Mouse (Mus musculus): ENCODE data around the gene Myo3b.

DNA sequence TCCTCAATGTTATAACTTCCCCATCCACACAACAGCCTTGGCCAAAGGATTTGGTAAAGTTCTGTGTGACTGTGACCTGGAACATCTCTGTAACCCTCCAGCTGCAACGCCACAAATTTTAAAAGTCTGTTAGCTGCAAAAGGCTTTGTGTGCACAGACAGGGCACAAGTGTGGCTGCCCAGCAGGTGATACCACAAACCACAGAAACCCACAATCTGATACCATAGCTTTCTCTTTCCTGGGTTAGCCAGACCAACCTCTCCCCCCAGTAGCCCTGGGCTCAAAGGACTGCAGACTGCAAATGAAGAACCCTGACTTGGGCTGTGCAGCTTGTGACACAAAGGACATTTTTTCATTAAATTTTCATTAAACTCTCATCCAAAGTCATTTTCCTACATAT is 424.7 kb downstream of the Myo3b start:
- TF ChIP-seq CTCF (IDR thresholded peaks at IDR 0.05; ENCODE audit: low read depth, low read length) (no peak), POLR2A (IDR thresholded peaks at IDR 0.05; ENCODE audit: extremely low read depth, insufficient read depth, low read length) (no peak)

Data from liver, adult 2 months (tissue).